Mouse (Mus musculus) limb, embryonic 15.5 days (tissue): ENCODE results near the gene Gadd45b. TPM values are rescaled to one million over a fixed set of nuclear protein-coding genes. Genes with fewer than 3 reads are reported as not detected.
A peak's percentile ranks its signal among the peaks of the same experiment; 100 is the strongest.

ENCODE experiments used
- ATAC-seq: fragments of 200-750 bp; cut with Nextera tagmentation; 2 replicates; pipeline ENCODE4 v1.8.0; 2017; ENCODE audit warnings: low read depth, moderate TSS enrichment; ENCODE audit not compliant: insufficient number of reproducible peaks, low FRiP score, low TSS enrichment
- H3K27ac ChIP-seq: fragments of 300-500 bp; sonication (generic); 2 replicates; pipeline ENCODE4 v1.5.1; 2015; ENCODE audit warnings: moderate library complexity, mild to moderate bottlenecking, inconsistent platforms
- H3K27me3 ChIP-seq: fragments of 300-500 bp; sonication (generic); 2 replicates; pipeline ENCODE4 v1.6.1; 2015; ENCODE audit warnings: inconsistent platforms
- H3K36me3 ChIP-seq: fragments of 300-500 bp; sonication (generic); 2 replicates; pipeline ENCODE4 v1.6.1; 2015; ENCODE audit warnings: inconsistent platforms
- H3K4me1 ChIP-seq: fragments of 300-500 bp; sonication (generic); 2 replicates; pipeline ENCODE4 v1.6.1; 2015; ENCODE audit warnings: inconsistent platforms
- H3K4me2 ChIP-seq: fragments of 300-500 bp; sonication (generic); 2 replicates; pipeline ENCODE4 v1.6.1; 2015; ENCODE audit warnings: mild to moderate bottlenecking, inconsistent platforms
- H3K4me3 ChIP-seq: fragments of 300-500 bp; sonication (generic); 2 replicates; pipeline ENCODE4 v1.5.1; 2015; ENCODE audit warnings: mild to moderate bottlenecking, inconsistent platforms
- H3K9ac ChIP-seq: fragments of 300-500 bp; sonication (generic); 2 replicates; pipeline ENCODE4 v1.6.1; 2015; ENCODE audit warnings: inconsistent platforms
- H3K9me3 ChIP-seq: fragments of 300-500 bp; sonication (generic); 2 replicates; pipeline ENCODE4 v1.6.1; 2016; ENCODE audit warnings: inconsistent platforms
- WGBS: fragments of 180-500 bp; shearing (Covaris S2); methylation state at CpG from one replicate; pipeline ENCODE4 v1.1.7; 2015; 5-methylcytosine and 5-hydroxymethylcytosine counted together
- polyA plus RNA-seq: library from polyadenylated mRNA; unstranded; fragments of >200 nt; fragmentation: Nextera tagmentation; extraction: Ambion mirVana; gene quantifications from 2 replicates; pipeline ENCODE4 v1.2.1, GENCODE M21; 2015

The Gadd45b gene
- polyA plus RNA-seq, 1 experiment from 2014 or later: 44.4 TPM

- H3K4me1 ChIP-seq: peaks cover 34% of the 10 kb centered on the region
- no peaks in the 10 kb centered on the region for H3K27me3 ChIP-seq
- H3K9me3 ChIP-seq: no peaks in the 10 kb centered on the region
- no peak overlapping the region for H3K4me2 ChIP-seq
- 71% methylated on average over 15 of the region's 15 CpGs for WGBS
- no peak overlapping the region for H3K9ac ChIP-seq
- H3K36me3 ChIP-seq: no peaks in the 10 kb centered on the region
- H3K27ac ChIP-seq: no peak overlapping the region
- no peak overlapping the region for H3K4me3 ChIP-seq
- no peak for ATAC-seq
Observed at GRCm38 (mm10) chr10:80952449-80952848, 22.6 kb downstream of the Gadd45b start.

GRCm38 (mm10) chr10:80954415-80954814, 24.5 kb downstream of the Gadd45b start:
- Histone ChIP-seq H3K4me3 (no peak overlapping the region), H3K36me3 (no peaks in the 10 kb centered on the region), H3K9me3 (no peaks in the 10 kb centered on the region), H3K4me1 (peaks cover 20% of the 10 kb centered on the region), H3K27me3 (no peaks in the 10 kb centered on the region), H3K9ac (no peak overlapping the region), H3K27ac (peak overlapping the region; percentile 67), H3K4me2 (no peak overlapping the region)
- 62% methylated on average over 13 of the region's 13 CpGs for WGBS
- ATAC-seq: no peak

- Histone ChIP-seq H3K4me2 (no peak overlapping the region), H3K4me3 (no peak overlapping the region), H3K9me3 (no peaks in the 10 kb centered on the region), H3K9ac (no peak overlapping the region), H3K36me3 (no peaks in the 10 kb centered on the region), H3K27me3 (no peaks in the 10 kb centered on the region), H3K27ac (peak overlapping the region; percentile 67), H3K4me1 (peaks cover 20% of the 10 kb centered on the region)
- ATAC-seq: no peak
- 46% methylated on average over 6 of the region's 6 CpGs for WGBS
Observed at GRCm38 (mm10) chr10:80954843-80955242, 25.0 kb downstream of the Gadd45b start.

GRCm38 (mm10) chr10:80955536-80955935, 25.7 kb downstream of the Gadd45b start:
- no peak for ATAC-seq
- peaks cover 24% of the 10 kb centered on the region for H3K4me1 ChIP-seq
- H3K27ac ChIP-seq: peak overlapping the region; percentile 67
- H3K36me3 ChIP-seq: no peaks in the 10 kb centered on the region
- no peak overlapping the region for H3K4me2 ChIP-seq
- WGBS: 23% methylated on average over 9 of the region's 9 CpGs
- no peaks in the 10 kb centered on the region for H3K27me3 ChIP-seq
- no peak overlapping the region for H3K9ac ChIP-seq
- H3K9me3 ChIP-seq: no peaks in the 10 kb centered on the region
- H3K4me3 ChIP-seq: no peak overlapping the region

DNA sequence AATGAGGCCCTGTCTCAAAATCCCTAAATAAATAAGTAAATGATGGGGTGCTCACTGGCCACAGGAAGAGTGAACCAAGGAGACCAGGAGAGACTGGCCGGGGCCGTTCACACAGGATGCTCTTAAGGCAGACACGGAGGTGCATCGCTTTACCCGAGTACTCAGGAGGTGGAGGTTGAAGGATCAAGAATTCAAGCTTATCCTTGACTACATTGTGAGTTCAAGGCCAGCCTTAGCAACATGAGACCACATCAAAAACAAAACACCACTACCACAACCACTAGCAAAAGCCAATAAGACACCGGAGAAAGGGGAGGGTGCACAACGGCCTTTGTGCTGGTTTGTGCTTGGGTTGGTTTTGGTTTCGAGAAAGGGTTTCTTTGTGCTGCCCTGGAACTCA, 26.5 kb downstream of the Gadd45b start:
- no peak overlapping the region for H3K4me2 ChIP-seq
- H3K9ac ChIP-seq: no peak overlapping the region
- no peak overlapping the region for H3K4me3 ChIP-seq
- 94% methylated on average over 8 of the region's 8 CpGs for WGBS
- no peaks in the 10 kb centered on the region for H3K36me3 ChIP-seq
- no peak for ATAC-seq
- H3K27ac ChIP-seq: no peak overlapping the region
- no peaks in the 10 kb centered on the region for H3K27me3 ChIP-seq
- H3K9me3 ChIP-seq: no peaks in the 10 kb centered on the region
- H3K4me1 ChIP-seq: peaks cover 33% of the 10 kb centered on the region

DNA sequence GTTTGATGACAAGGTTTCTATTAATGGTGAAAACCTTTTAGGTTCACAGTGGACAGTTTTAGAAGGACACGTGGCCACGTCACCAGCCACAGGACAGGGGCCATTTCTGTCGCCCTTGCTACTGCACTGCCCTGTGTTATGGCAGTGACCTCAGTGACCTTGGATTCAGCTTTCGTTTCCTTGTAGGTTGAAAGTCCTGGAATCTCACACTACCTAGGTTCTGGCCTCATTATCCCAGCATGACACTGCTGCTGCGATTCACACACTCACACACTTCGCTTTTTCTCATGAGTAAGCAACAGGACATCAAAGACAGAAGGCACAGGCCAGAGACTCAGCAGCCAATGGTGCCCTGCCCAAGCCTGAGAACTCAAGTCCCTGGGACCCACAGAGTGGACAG, 27.0 kb downstream of the Gadd45b start:
- Histone ChIP-seq H3K4me3 (no peak overlapping the region), H3K36me3 (no peaks in the 10 kb centered on the region), H3K27ac (no peak overlapping the region), H3K9me3 (no peaks in the 10 kb centered on the region), H3K4me2 (no peak overlapping the region), H3K4me1 (peaks cover 38% of the 10 kb centered on the region), H3K9ac (no peak overlapping the region), H3K27me3 (no peaks in the 10 kb centered on the region)
- no peak for ATAC-seq
- 75% methylated on average over 6 of the region's 6 CpGs for WGBS

- no peak overlapping the region for H3K4me3 ChIP-seq
- no peaks in the 10 kb centered on the region for H3K27me3 ChIP-seq
- H3K4me1 ChIP-seq: peaks cover 47% of the 10 kb centered on the region
- H3K9ac ChIP-seq: no peak overlapping the region
- H3K36me3 ChIP-seq: no peaks in the 10 kb centered on the region
- 65% methylated on average over 4 of the region's 4 CpGs for WGBS
- H3K4me2 ChIP-seq: no peak overlapping the region
- H3K9me3 ChIP-seq: no peaks in the 10 kb centered on the region
- no peak for ATAC-seq
- H3K27ac ChIP-seq: no peak overlapping the region
Observed at GRCm38 (mm10) chr10:80957791-80958190, 27.9 kb downstream of the Gadd45b start.

DNA sequence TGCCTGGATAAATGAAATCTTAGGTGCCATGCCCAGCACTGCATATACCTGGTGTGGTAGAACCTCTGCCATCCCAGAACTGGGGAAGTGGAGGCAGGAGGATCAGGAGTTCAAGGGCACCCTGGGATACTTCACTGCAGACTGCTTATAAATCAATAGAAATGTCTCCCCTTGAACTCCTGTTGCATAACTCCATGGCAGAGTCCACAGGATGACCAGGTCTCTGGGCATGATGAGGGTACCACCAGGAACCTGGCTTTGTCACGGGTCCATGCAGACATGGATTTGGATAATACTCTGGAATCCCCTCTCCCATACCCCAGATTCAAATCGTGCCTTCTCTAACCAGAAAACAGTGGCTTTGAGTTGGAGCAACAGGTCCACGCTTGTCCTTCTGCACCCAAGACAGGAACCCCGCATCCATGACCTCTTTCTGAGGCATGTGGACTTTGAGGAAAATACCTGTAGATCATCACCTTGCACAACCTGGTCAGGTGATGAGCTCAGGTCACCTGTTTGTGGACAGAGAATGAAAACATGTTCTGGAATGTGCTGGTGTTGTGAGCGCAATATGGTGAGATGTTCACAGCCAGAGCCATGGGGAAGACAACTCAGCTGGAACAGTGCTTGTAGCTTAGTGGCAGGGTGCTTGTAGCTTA, 29.2 kb downstream of the Gadd45b start:
- no peak for ATAC-seq
- no peak overlapping the region for H3K4me2 ChIP-seq
- no peak overlapping the region for H3K4me3 ChIP-seq
- H3K9me3 ChIP-seq: no peaks in the 10 kb centered on the region
- no peak overlapping the region for H3K27ac ChIP-seq
- 89% methylated on average over 5 of the region's 5 CpGs for WGBS
- H3K9ac ChIP-seq: no peak overlapping the region
- H3K4me1 ChIP-seq: peaks cover 60% of the 10 kb centered on the region
- H3K27me3 ChIP-seq: no peaks in the 10 kb centered on the region
- H3K36me3 ChIP-seq: no peaks in the 10 kb centered on the region

DNA sequence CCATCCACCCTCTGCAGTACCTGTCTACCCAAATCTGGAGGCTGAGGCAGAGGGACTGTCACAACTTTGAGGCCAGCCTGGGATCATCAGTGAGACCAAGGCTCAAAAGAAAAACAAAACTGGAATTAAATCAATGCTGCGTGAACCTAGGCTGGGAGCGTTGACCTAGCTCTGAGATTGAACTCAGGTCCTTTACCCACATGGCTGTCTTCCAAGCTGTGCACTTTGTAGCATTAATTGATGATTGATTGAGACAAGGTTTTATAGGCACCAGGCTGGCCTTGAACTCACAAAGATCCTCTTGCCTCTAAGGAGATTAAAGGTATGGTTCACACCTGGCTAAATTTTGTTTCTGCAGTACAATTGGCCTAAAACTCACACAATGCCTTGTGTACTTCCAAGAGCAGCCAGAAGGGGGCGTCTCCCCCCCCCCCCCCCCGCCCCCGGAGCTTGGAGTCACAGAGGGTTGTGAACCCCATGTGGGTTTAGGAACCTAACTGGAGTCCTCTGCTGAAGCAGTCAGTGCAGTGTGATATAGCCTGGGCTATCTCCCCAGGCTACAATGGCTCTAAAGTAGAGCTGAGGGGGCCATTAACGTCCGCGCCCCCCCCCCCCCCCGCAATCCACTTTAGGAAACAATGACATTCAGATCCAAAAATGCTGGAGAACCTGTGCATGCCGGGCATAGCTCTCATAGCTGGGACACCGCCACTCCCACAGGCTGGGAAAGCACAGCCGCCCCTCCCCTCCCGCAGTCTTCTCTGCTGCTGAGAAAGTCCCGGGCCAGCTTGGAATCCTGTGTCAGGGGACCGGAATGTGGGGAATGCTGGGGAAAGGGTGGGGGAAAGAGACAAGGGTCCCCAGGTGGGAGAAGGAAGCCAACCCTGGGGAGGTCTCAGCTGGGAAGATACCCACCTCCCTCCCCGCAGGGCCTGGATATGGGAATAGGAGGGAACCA, 31.0 kb downstream of the Gadd45b start:
- Histone ChIP-seq H3K4me2 (peak overlapping the region; percentile 29; the same call in 1 of the 2 replicates), H3K9ac (no peak overlapping the region), H3K9me3 (no peaks in the 10 kb centered on the region), H3K36me3 (no peaks in the 10 kb centered on the region), H3K27ac (peak overlapping the region; percentile 87), H3K27me3 (no peaks in the 10 kb centered on the region), H3K4me1 (peaks cover 46% of the 10 kb centered on the region), H3K4me3 (no peak overlapping the region)
- 11% methylated on average over 16 of the region's 16 CpGs for WGBS
- peak; percentile 57 for ATAC-seq

DNA sequence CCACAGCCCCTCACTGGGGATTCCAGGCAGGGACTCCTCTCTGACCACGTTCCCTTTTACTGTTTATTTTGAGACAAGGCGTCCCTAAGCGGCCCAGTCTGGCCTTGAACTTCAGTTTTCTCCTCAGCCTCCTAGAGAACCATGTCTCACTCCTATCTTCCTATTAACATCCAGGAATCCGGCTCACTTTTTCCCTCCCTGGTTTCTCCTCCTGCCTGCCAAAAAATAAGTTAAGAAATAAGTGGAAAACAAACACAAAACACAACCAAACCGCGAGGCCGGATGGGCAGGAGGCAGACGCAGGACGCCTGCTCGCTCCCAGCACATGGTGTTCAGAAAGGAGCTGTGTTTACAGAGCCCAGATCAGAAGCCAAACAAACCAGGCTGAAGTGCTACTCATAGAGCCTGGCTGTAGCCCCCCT, 32.2 kb downstream of the Gadd45b start:
- peak overlapping the region; percentile 87 for H3K27ac ChIP-seq
- WGBS: 35% methylated on average over 10 of the region's 10 CpGs
- ATAC-seq: no peak
- peaks cover 51% of the 10 kb centered on the region for H3K4me1 ChIP-seq
- H3K27me3 ChIP-seq: no peaks in the 10 kb centered on the region
- H3K4me3 ChIP-seq: no peak overlapping the region
- no peaks in the 10 kb centered on the region for H3K9me3 ChIP-seq
- no peak overlapping the region for H3K9ac ChIP-seq
- no peaks in the 10 kb centered on the region for H3K36me3 ChIP-seq
- no peak overlapping the region for H3K4me2 ChIP-seq

GRCm38 (mm10) chr10:80962585-80962984, 32.7 kb downstream of the Gadd45b start:
- no peak for ATAC-seq
- Histone ChIP-seq H3K4me1 (peaks cover 56% of the 10 kb centered on the region), H3K9ac (no peak overlapping the region), H3K4me3 (no peak overlapping the region), H3K4me2 (no peak overlapping the region), H3K9me3 (no peaks in the 10 kb centered on the region), H3K27ac (no peak overlapping the region), H3K27me3 (no peaks in the 10 kb centered on the region), H3K36me3 (no peaks in the 10 kb centered on the region)
- 71% methylated on average over 5 of the region's 5 CpGs for WGBS
